Mouse (Mus musculus) heart, embryonic 12.5 days (tissue): ENCODE measurements around the gene Cab39. TPM values are rescaled to one million over a fixed set of nuclear protein-coding genes. Genes with fewer than 3 reads are reported as not detected.

ENCODE experiments used
- ATAC-seq: fragments of 200-750 bp; cut with Nextera tagmentation; 2 replicates; pipeline ENCODE4 v1.8.0; 2017; ENCODE audit warnings: moderate TSS enrichment, moderate library complexity; ENCODE audit not compliant: insufficient number of reproducible peaks, low FRiP score
- H3K27ac ChIP-seq: fragments of 300-500 bp; sonication (generic); 2 replicates; pipeline ENCODE4 v1.5.1; 2016; ENCODE audit warnings: mild to moderate bottlenecking, moderate library complexity; ENCODE audit not compliant: poor library complexity, severe bottlenecking
- H3K27me3 ChIP-seq: fragments of 300-500 bp; sonication (generic); replicated peaks from 2 replicates; pipeline ENCODE4 v1.6.1; 2016; ENCODE audit warnings: mild to moderate bottlenecking, moderate library complexity
- H3K36me3 ChIP-seq: fragments of 300-500 bp; sonication (generic); 2 replicates; pipeline ENCODE4 v1.6.1; 2016; ENCODE audit warnings: mild to moderate bottlenecking, moderate library complexity
- H3K4me1 ChIP-seq: fragments of 300-500 bp; sonication (generic); replicated peaks from 2 replicates; pipeline ENCODE4 v1.6.1; 2016; ENCODE audit warnings: mild to moderate bottlenecking
- H3K4me2 ChIP-seq: fragments of 300-500 bp; sonication (generic); 2 replicates; pipeline ENCODE4 v1.6.1; 2016; ENCODE audit warnings: mild to moderate bottlenecking, moderate library complexity
- H3K4me3 ChIP-seq: fragments of 300-500 bp; sonication (generic); 2 replicates; pipeline ENCODE4 v1.5.1; 2016; ENCODE audit warnings: mild to moderate bottlenecking
- H3K9ac ChIP-seq: fragments of 300-500 bp; sonication (generic); 2 replicates; pipeline ENCODE4 v1.6.1; 2016; ENCODE audit warnings: mild to moderate bottlenecking, moderate library complexity
- H3K9me3 ChIP-seq: fragments of 300-500 bp; sonication (generic); replicated peaks from 2 replicates; pipeline ENCODE4 v1.6.1; 2016; ENCODE audit warnings: mild to moderate bottlenecking, moderate library complexity
- whole genome bisulfite sequencing: fragments of 180-500 bp; shearing (Covaris S2); methylation state at CpG from one replicate; pipeline ENCODE4 v1.1.7; 2016; 5-methylcytosine and 5-hydroxymethylcytosine counted together
- polyA plus RNA-seq: library from polyadenylated mRNA; unstranded; fragments of >200 nt; fragmentation: Nextera tagmentation; extraction: Ambion mirVana; gene quantifications from 2 replicates; pipeline ENCODE4 v1.2.1, GENCODE M21; 2016

Cab39 gene
- polyA plus RNA-seq, 1 experiment from 2014 or later: 39.8 TPM

- H3K36me3 ChIP-seq: no peaks in the 10 kb centered on the region
- no peak overlapping the region for H3K27ac ChIP-seq
- H3K9ac ChIP-seq: no peak overlapping the region
- H3K4me2 ChIP-seq: no peak overlapping the region
- no peaks in the 10 kb centered on the region for H3K27me3 ChIP-seq
- no peaks in the 10 kb centered on the region for H3K9me3 ChIP-seq
- H3K4me3 ChIP-seq: no peak overlapping the region
- no peak for ATAC-seq
- 68% methylated on average over 4 of the region's 4 CpGs for WGBS
- H3K4me1 ChIP-seq: peaks cover 16% of the 10 kb centered on the region
Measured at GRCm38 (mm10) chr1:85761665-85762064, 31.6 kb upstream of the Cab39 start.

- Histone ChIP-seq H3K4me2 (no peak overlapping the region), H3K4me1 (peaks cover 11% of the 10 kb centered on the region), H3K27ac (no peak overlapping the region), H3K36me3 (no peaks in the 10 kb centered on the region), H3K4me3 (no peak overlapping the region), H3K9me3 (no peaks in the 10 kb centered on the region), H3K9ac (no peak overlapping the region), H3K27me3 (no peaks in the 10 kb centered on the region)
- WGBS: 69% methylated on average over 6 of the region's 6 CpGs
- ATAC-seq: no peak
Measured at GRCm38 (mm10) chr1:85763386-85763785, 29.9 kb upstream of the Cab39 start.

GRCm38 (mm10) chr1:85764291-85764690 is 28.9 kb upstream of the Cab39 start:
- Histone ChIP-seq H3K27me3 (no peaks in the 10 kb centered on the region), H3K9me3 (no peaks in the 10 kb centered on the region), H3K36me3 (no peaks in the 10 kb centered on the region), H3K4me1 (0 out of 2 replicates have a peak, but pooled peaks cover 4% of the 10 kb centered on the region), H3K27ac (no peak overlapping the region), H3K4me3 (no peak overlapping the region), H3K9ac (no peak overlapping the region), H3K4me2 (no peak overlapping the region)
- WGBS: 60% methylated on average over 4 of the region's 4 CpGs
- no peak for ATAC-seq

- WGBS: 62% methylated on average over 3 of the region's 3 CpGs
- no peaks in the 10 kb centered on the region for H3K36me3 ChIP-seq
- no peak for ATAC-seq
- H3K4me3 ChIP-seq: no peak overlapping the region
- no peak overlapping the region for H3K9ac ChIP-seq
- H3K27me3 ChIP-seq: no peaks in the 10 kb centered on the region
- no peaks in the 10 kb centered on the region for H3K9me3 ChIP-seq
- H3K4me2 ChIP-seq: no peak overlapping the region
- H3K27ac ChIP-seq: no peak overlapping the region
- 0 out of 2 replicates have a peak, but pooled peaks cover 4% of the 10 kb centered on the region for H3K4me1 ChIP-seq
Measured at GRCm38 (mm10) chr1:85766120-85766519, 27.1 kb upstream of the Cab39 start.

GRCm38 (mm10) chr1:85767754-85768153 is 25.5 kb upstream of the Cab39 start:
- H3K9me3 ChIP-seq: no peaks in the 10 kb centered on the region
- H3K4me3 ChIP-seq: no peak overlapping the region
- no peak overlapping the region for H3K27ac ChIP-seq
- ATAC-seq: no peak
- H3K4me1 ChIP-seq: no peaks in the 10 kb centered on the region
- no peaks in the 10 kb centered on the region for H3K27me3 ChIP-seq
- no peak overlapping the region for H3K9ac ChIP-seq
- no peak overlapping the region for H3K4me2 ChIP-seq
- H3K36me3 ChIP-seq: no peaks in the 10 kb centered on the region
- WGBS: 15% methylated on average over 1 of the region's 1 CpGs

- no peaks in the 10 kb centered on the region for H3K27me3 ChIP-seq
- no peak overlapping the region for H3K4me3 ChIP-seq
- 0 out of 2 replicates have a peak, but pooled peaks cover 2% of the 10 kb centered on the region for H3K4me1 ChIP-seq
- 64% methylated on average over 3 of the region's 3 CpGs for WGBS
- no peak overlapping the region for H3K27ac ChIP-seq
- H3K36me3 ChIP-seq: no peaks in the 10 kb centered on the region
- ATAC-seq: no peak
- no peak overlapping the region for H3K4me2 ChIP-seq
- no peaks in the 10 kb centered on the region for H3K9me3 ChIP-seq
- H3K9ac ChIP-seq: no peak overlapping the region
Measured at GRCm38 (mm10) chr1:85771976-85772375, 21.3 kb upstream of the Cab39 start.

GRCm38 (mm10) chr1:85775136-85775535 is 18.1 kb upstream of the Cab39 start:
- Histone ChIP-seq H3K27me3 (no peaks in the 10 kb centered on the region), H3K4me3 (no peak overlapping the region), H3K27ac (no peak overlapping the region), H3K9me3 (no peaks in the 10 kb centered on the region), H3K36me3 (no peaks in the 10 kb centered on the region), H3K4me2 (no peak overlapping the region), H3K9ac (no peak overlapping the region), H3K4me1 (0 out of 2 replicates have a peak, but pooled peaks cover 2% of the 10 kb centered on the region)
- no peak for ATAC-seq
- WGBS: 79% methylated on average over 7 of the region's 7 CpGs

GRCm38 (mm10) chr1:85776154-85776553 is 17.1 kb upstream of the Cab39 start:
- 43% methylated on average over 10 of the region's 10 CpGs for WGBS
- Histone ChIP-seq H3K9me3 (no peaks in the 10 kb centered on the region), H3K27ac (no peak overlapping the region), H3K4me3 (no peak overlapping the region), H3K9ac (no peak overlapping the region), H3K36me3 (no peaks in the 10 kb centered on the region), H3K4me1 (0 out of 2 replicates have a peak, but pooled peaks cover 2% of the 10 kb centered on the region), H3K4me2 (peak overlapping the region; percentile 42), H3K27me3 (no peaks in the 10 kb centered on the region)
- ATAC-seq: no peak

- WGBS: 90% methylated on average over 4 of the region's 4 CpGs
- Histone ChIP-seq H3K4me3 (no peak within 1 kb of the TSS), H3K4me1 (0 out of 2 replicates have a peak, but pooled peaks cover 2% of the 10 kb centered on the region), H3K9me3 (no peaks in the 10 kb centered on the region), H3K36me3 (no peaks in the 10 kb centered on the region), H3K27me3 (no peaks in the 10 kb centered on the region), H3K9ac (no peak within 1 kb of the TSS), H3K27ac (no peak within 1 kb of the TSS), H3K4me2 (no peak within 1 kb of the TSS)
- ATAC-seq: no peak
Measured at GRCm38 (mm10) chr1:85778436-85778835, 14.8 kb upstream of the Cab39 start, which contains the start of gene A630001G21Rik. TSS of gene A630001G21Rik (minus strand) at chr1:85778643.

GRCm38 (mm10) chr1:85779012-85779411 is 14.2 kb upstream of the Cab39 start:
- 0 out of 2 replicates have a peak, but pooled peaks cover 2% of the 10 kb centered on the region for H3K4me1 ChIP-seq
- ATAC-seq: no peak
- H3K36me3 ChIP-seq: no peaks in the 10 kb centered on the region
- no peak overlapping the region for H3K27ac ChIP-seq
- H3K9me3 ChIP-seq: no peaks in the 10 kb centered on the region
- H3K4me2 ChIP-seq: no peak overlapping the region
- 59% methylated on average over 3 of the region's 3 CpGs for WGBS
- H3K9ac ChIP-seq: no peak overlapping the region
- H3K4me3 ChIP-seq: no peak overlapping the region
- H3K27me3 ChIP-seq: no peaks in the 10 kb centered on the region

GRCm38 (mm10) chr1:85779428-85780180 is 13.6 kb upstream of the Cab39 start:
- H3K27ac ChIP-seq: no peak overlapping the region
- no peaks in the 10 kb centered on the region for H3K36me3 ChIP-seq
- H3K4me2 ChIP-seq: no peak overlapping the region
- H3K4me3 ChIP-seq: no peak overlapping the region
- ATAC-seq: no peak
- no peaks in the 10 kb centered on the region for H3K27me3 ChIP-seq
- H3K4me1 ChIP-seq: 0 out of 2 replicates have a peak, but pooled peaks cover 2% of the 10 kb centered on the region
- H3K9me3 ChIP-seq: no peaks in the 10 kb centered on the region
- WGBS: 65% methylated on average over 4 of the region's 4 CpGs
- no peak overlapping the region for H3K9ac ChIP-seq
